Mouse (Mus musculus) C2C12 (cell line): Measurements from ENCODE around the gene Ehmt2.

Source experiments
- CEBPB ChIP-seq: IDR thresholded peaks from one replicate; pipeline ENCODE4 v1.6.1; 2011; ENCODE audit warnings: low read depth, mild to moderate bottlenecking, control low read depth, moderate library complexity
- CTCF ChIP-seq: IDR thresholded peaks from one replicate; pipeline ENCODE4 v1.5.1; 2011; ENCODE audit not compliant: control insufficient read depth, insufficient read depth, insufficient read length
- FOSL1 ChIP-seq: IDR thresholded peaks from one replicate; pipeline ENCODE4 v1.8.0; 2011; ENCODE audit warnings: mild to moderate bottlenecking, low read length; ENCODE audit not compliant: poor library complexity, insufficient read depth, severe bottlenecking
- MAX ChIP-seq: IDR thresholded peaks from one replicate; pipeline ENCODE4 v1.6.1; 2011; ENCODE audit warnings: mild to moderate bottlenecking, control low read depth
- MYOD1 ChIP-seq: IDR thresholded peaks from one replicate; pipeline ENCODE4 v1.6.1; 2011; ENCODE audit warnings: low read depth; ENCODE audit not compliant: control insufficient read depth, insufficient read length
- MYOG ChIP-seq: IDR thresholded peaks from one replicate; pipeline ENCODE4 v1.6.1; 2011; ENCODE audit not compliant: control insufficient read depth, insufficient read length; ENCODE audit errors: extremely low read depth

DNA sequence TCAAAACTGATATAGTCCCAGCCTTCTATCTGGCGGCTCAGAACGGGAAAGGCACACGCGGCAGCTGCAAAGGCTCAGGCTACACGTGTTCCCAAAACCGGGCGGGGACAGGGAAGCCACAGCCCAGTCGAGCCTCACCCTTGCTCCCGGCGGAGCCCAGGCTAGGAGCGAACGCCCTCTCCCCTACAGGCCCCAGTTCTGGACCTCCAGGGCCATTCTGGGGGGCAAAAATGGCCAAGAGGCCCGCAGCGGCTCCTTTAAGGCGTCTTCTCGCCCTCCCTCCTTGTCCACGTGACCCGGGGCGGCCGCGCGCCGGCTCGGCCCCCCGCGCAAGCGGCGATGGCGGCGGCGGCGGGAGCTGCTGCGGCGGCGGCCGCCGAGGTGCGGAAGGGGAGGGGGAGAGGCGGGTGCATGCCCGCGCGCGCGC lies at the start of gene Ehmt2, which contains the start of gene C2:
- TF ChIP-seq CTCF (no peak), MYOG (no peak), MAX (peak; percentile 82), FOSL1 (no peak), MYOD1 (no peak), CEBPB (no peak)
